ENCODE assay signal across 14 mouse cellular contexts in genomic region chr14:120952434-120952833, GRCm38 (mm10). TPM values are rescaled to one million over a fixed set of nuclear protein-coding genes. Genes with fewer than 3 reads are reported as not detected.
A peak's percentile ranks its signal among the peaks of the same experiment; 100 is the strongest.
DNase-seq lines count a peak whose midpoint lies in the region; ATAC-seq and TF ChIP-seq lines count a peak whose summit lies in the region.
"Had no signal": no experiment of that assay in that cellular context is flagged by ENCODE, and none has a peak within 500 bp of the region (broad histone marks: within the 10 kb centered on the region; RNA-seq: fewer than 3 reads in every experiment).

No protein-coding gene starts in this region.

- no peak overlapping the region for H3K27ac ChIP-seq in forebrain, postnatal 0 days (ENCODE audit: low read depth, low read length)
- no peak overlapping the region for H3K27ac ChIP-seq in forebrain, embryonic 10.5 days
- no peak overlapping the region for H3K27ac ChIP-seq in liver, postnatal 0 days (ENCODE audit: low read depth)
- H3K27ac ChIP-seq in liver, embryonic 12.5 days: no peak overlapping the region
- H3K27ac ChIP-seq in ES-E14 (ENCODE audit: insufficient read depth, low read depth, low read length, poor library complexity, severe bottlenecking): no peak overlapping the region
- H3K27ac ChIP-seq: hindbrain, embryonic 15.5 days had no signal

- DNase-seq in forebrain, postnatal 0 days: no peak
- DNase-seq in forebrain, embryonic 10.5 days (ENCODE audit: extremely low spot score, low spot score): no peak
- no peak for DNase-seq in liver, postnatal 0 days
- DNase-seq in ES-E14 (ENCODE audit: low read depth, low spot score): peak; percentile 41
- peak; percentile 26 for DNase-seq in mesoderm, embryonic 11.5 days (ENCODE audit: low read depth, low spot score)
- no peak for DNase-seq in urinary bladder, adult 18-20 months (ENCODE audit: low spot score in 2 of 2)
- no peak for DNase-seq in layer of hippocampus, adult 11-12 months (ENCODE audit: low spot score)
- DNase-seq: lung, postnatal 14 days; right cerebral cortex, postnatal 14 days had no signal

- peak; percentile 48 for TF ChIP-seq CTCF in forebrain, postnatal 0 days (IDR thresholded peaks at IDR 0.05; ENCODE audit: low read depth)
- peak; percentile 47 for TF ChIP-seq CTCF in liver, postnatal 0 days (IDR thresholded peaks at IDR 0.05; ENCODE audit: low read depth)

- H3K4me1 ChIP-seq in forebrain, postnatal 0 days (ENCODE audit: insufficient read depth): no peaks in the 10 kb centered on the region
- peaks cover 6% of the 10 kb centered on the region; the same call in 1 of the 2 replicates for H3K4me1 ChIP-seq in forebrain, embryonic 10.5 days
- H3K4me1 ChIP-seq in liver, postnatal 0 days (ENCODE audit: insufficient read depth): no peaks in the 10 kb centered on the region
- H3K4me1 ChIP-seq in liver, embryonic 12.5 days: no peaks in the 10 kb centered on the region
- no peaks in the 10 kb centered on the region; a peak in 1 of 4 replicates for H3K4me1 ChIP-seq in ES-E14 (ENCODE audit: control insufficient read depth in 2 of 2, insufficient read depth in 2 of 2, low read length in 2 of 2, poor library complexity in 1 of 2)
- H3K4me1 ChIP-seq: hindbrain, embryonic 15.5 days had no signal

- peaks cover 6% of the 10 kb centered on the region; the same call in 1 of the 2 replicates for H3K36me3 ChIP-seq in forebrain, postnatal 0 days (ENCODE audit: insufficient read depth)
- peaks cover 36% of the 10 kb centered on the region for H3K36me3 ChIP-seq in forebrain, embryonic 10.5 days (replicated peaks)
- H3K36me3 ChIP-seq in liver, postnatal 0 days (replicated peaks; ENCODE audit: insufficient read depth, low read length): peaks cover under 1% of the 10 kb centered on the region
- peaks cover 24% of the 10 kb centered on the region for H3K36me3 ChIP-seq in liver, embryonic 12.5 days
- peaks cover 9% of the 10 kb centered on the region for H3K36me3 ChIP-seq in ES-E14 (ENCODE audit: control insufficient read depth, insufficient read depth, low read length, poor library complexity, severe bottlenecking)

- in situ Hi-C loops in ES-E14 (cut with MboI; ENCODE audit: low sequenced_read_pairs in 2 of 2, unreplicated experiment in 2 of 2): loop anchor here in 1 of 2 experiments (25.0 kb wide), 1 partner anchor 485 kb away; no protein-coding TSS in a partner anchor

- WGBS in forebrain, postnatal 0 days: 47% methylated on average over 2 of the region's 2 CpGs
- WGBS in forebrain, embryonic 10.5 days: 48% methylated on average over 2 of the region's 2 CpGs
- 51% methylated on average over 2 of the region's 2 CpGs for WGBS in liver, postnatal 0 days (ENCODE audit: insufficient replicate concordance)
- 41% methylated on average over 2 of the region's 2 CpGs for whole genome bisulfite sequencing in liver, embryonic 12.5 days (ENCODE audit: insufficient replicate concordance)

- no peaks in the 10 kb centered on the region for H3K9me3 ChIP-seq in forebrain, postnatal 0 days (ENCODE audit: low read length)
- H3K9me3 ChIP-seq in forebrain, embryonic 10.5 days: peaks cover 12% of the 10 kb centered on the region; the same call in 1 of the 2 replicates
- H3K9me3 ChIP-seq in liver, postnatal 0 days (ENCODE audit: low read length): peaks cover 3% of the 10 kb centered on the region; the same call in 1 of the 2 replicates
- H3K9me3 ChIP-seq in liver, embryonic 12.5 days (replicated peaks): no peaks in the 10 kb centered on the region
- no peaks in the 10 kb centered on the region for H3K9me3 ChIP-seq in ES-E14 (ENCODE audit: control insufficient read depth, insufficient read depth, low read depth, low read length)
- H3K9me3 ChIP-seq: hindbrain, embryonic 15.5 days had no signal

- H3K9ac ChIP-seq in forebrain, postnatal 0 days: no peak overlapping the region
- H3K9ac ChIP-seq in liver, postnatal 0 days (replicated peaks): no peak overlapping the region
- no peak overlapping the region for H3K9ac ChIP-seq in liver, embryonic 12.5 days
- no peak overlapping the region for H3K9ac ChIP-seq in ES-E14 (ENCODE audit: insufficient read depth, low read depth, low read length, poor library complexity, severe bottlenecking)
- H3K9ac ChIP-seq: hindbrain, embryonic 15.5 days had no signal

- H3K27me3 ChIP-seq in forebrain, postnatal 0 days (ENCODE audit: insufficient read depth, low read length): no peaks in the 10 kb centered on the region
- no peaks in the 10 kb centered on the region for H3K27me3 ChIP-seq in forebrain, embryonic 10.5 days (ENCODE audit: poor library complexity, severe bottlenecking)
- no peaks in the 10 kb centered on the region for H3K27me3 ChIP-seq in liver, postnatal 0 days (ENCODE audit: insufficient read depth, low read length)
- no peaks in the 10 kb centered on the region for H3K27me3 ChIP-seq in liver, embryonic 12.5 days (replicated peaks)
- H3K27me3 ChIP-seq: hindbrain, embryonic 15.5 days had no signal

- H3K4me3 ChIP-seq in forebrain, postnatal 0 days (ENCODE audit: low read depth, low read length): no peak overlapping the region
- H3K4me3 ChIP-seq in forebrain, embryonic 10.5 days: no peak overlapping the region
- no peak overlapping the region for H3K4me3 ChIP-seq in liver, postnatal 0 days (ENCODE audit: low read depth, low read length)
- no peak overlapping the region for H3K4me3 ChIP-seq in liver, embryonic 12.5 days
- no peak overlapping the region for H3K4me3 ChIP-seq in ES-E14 (ENCODE audit: insufficient read depth in 1 of 2, low read depth in 1 of 2, low read length in 2 of 2, poor library complexity in 1 of 2, severe bottlenecking in 1 of 2)
- H3K4me3 ChIP-seq: hindbrain, embryonic 15.5 days had no signal

- no peak overlapping the region for H3K4me2 ChIP-seq in forebrain, postnatal 0 days (ENCODE audit: low read depth)
- no peak overlapping the region for H3K4me2 ChIP-seq in liver, postnatal 0 days (ENCODE audit: low read depth, low read length)
- H3K4me2 ChIP-seq in liver, embryonic 12.5 days: no peak overlapping the region
- H3K4me2 ChIP-seq: heart, embryonic 11.5 days; hindbrain, embryonic 15.5 days had no signal

- no peak for TF ChIP-seq EP300 in liver, postnatal 0 days (IDR thresholded peaks at IDR 0.05; ENCODE audit: low read depth)

- ATAC-seq in forebrain, postnatal 0 days: no peak
- ATAC-seq in liver, postnatal 0 days: no peak
- no peak for ATAC-seq in liver, embryonic 12.5 days
- ATAC-seq: activated CD4-positive, CD25-positive, alpha-beta regulatory T cell, adult 4 months; forebrain, embryonic 14.5 days had no signal

TF ChIP-seq in ES-E14, 5 proteins besides CTCF, POLR2A, EP300 and RAD21:
- TF ChIP-seq CHD2 (IDR thresholded peaks at IDR 0.05; ENCODE audit: low read depth, low read length): no peak
- no peak for TF ChIP-seq ZC3H11A (IDR thresholded peaks at IDR 0.05; ENCODE audit: borderline replicate concordance, low read depth, low read length)
- TF ChIP-seq HCFC1 (IDR thresholded peaks at IDR 0.05; ENCODE audit: borderline replicate concordance, insufficient read depth, low read length): no peak
- no peak for TF ChIP-seq MAFK (IDR thresholded peaks at IDR 0.05; ENCODE audit: insufficient read depth, low read depth, low read length)
- no peak for TF ChIP-seq ZNF384 (IDR thresholded peaks at IDR 0.05; ENCODE audit: low read depth, low read length)

RNA-seq across cellular contexts. Expression of gene Ipo5, which starts 41.4 kb away (rescaled TPM):
- 102 and 106 TPM in 2 replicates for total RNA-seq in forebrain, postnatal 0 days (2014; rRNA removed)
- 56.2 and 58.1 TPM in 2 replicates for polyA plus RNA-seq in forebrain, postnatal 0 days (2015; fragmentation: Nextera tagmentation; extraction: Ambion mirVana)
- 187 and 188 TPM in 2 replicates for polyA plus RNA-seq in forebrain, embryonic 10.5 days (2016; fragmentation: Nextera tagmentation; extraction: Ambion mirVana)
- 15.6 and 17.3 TPM in 2 replicates for polyA plus RNA-seq in liver, postnatal 0 days (2015; fragmentation: Nextera tagmentation; extraction: Ambion mirVana)
- polyA plus RNA-seq in liver, embryonic 12.5 days (2016; fragmentation: Nextera tagmentation; extraction: Ambion mirVana): 83.2 and 87.3 TPM in 2 replicates
- 143 and 194 TPM in 2 replicates for total RNA-seq in ES-E14 (2012; rRNA removed)

Comparison
In these comparisons a context has a peak if more than half of its experiments do, and no peak if none do; other contexts are left out.
1. DNase-seq: peak in ES-E14 (single experiment) and mesoderm, embryonic 11.5 days (single experiment); none in forebrain, postnatal 0 days (single experiment), forebrain, embryonic 10.5 days (single experiment), liver, postnatal 0 days (single experiment), urinary bladder, adult 18-20 months (0 of 2) and layer of hippocampus, adult 11-12 months (single experiment).